Mouse (Mus musculus) intestine, embryonic 15.5 days (tissue): ENCODE data around the gene Adamts20. TPM values are rescaled to one million over a fixed set of nuclear protein-coding genes. Genes with fewer than 3 reads are reported as not detected.

Source experiments
- ATAC-seq: fragments of 200-750 bp; cut with Nextera tagmentation; 2 replicates; pipeline ENCODE4 v1.8.0; 2017; ENCODE audit warnings: moderate TSS enrichment, moderate library complexity
- H3K27ac ChIP-seq: fragments of 300-500 bp; sonication (generic); 2 replicates; pipeline ENCODE4 v1.5.1; 2015; ENCODE audit warnings: mild to moderate bottlenecking, inconsistent platforms
- H3K27me3 ChIP-seq: fragments of 300-500 bp; sonication (generic); replicated peaks from 2 replicates; pipeline ENCODE4 v1.6.1; 2015; ENCODE audit warnings: inconsistent platforms
- H3K36me3 ChIP-seq: fragments of 300-500 bp; sonication (generic); 2 replicates; pipeline ENCODE4 v1.6.1; 2015; ENCODE audit warnings: inconsistent platforms
- H3K4me1 ChIP-seq: fragments of 300-500 bp; sonication (generic); replicated peaks from 2 replicates; pipeline ENCODE4 v1.6.1; 2015; ENCODE audit warnings: inconsistent platforms
- H3K4me2 ChIP-seq: fragments of 300-500 bp; sonication (generic); replicated peaks from 2 replicates; pipeline ENCODE4 v1.6.1; 2015; ENCODE audit warnings: mild to moderate bottlenecking, inconsistent platforms
- H3K4me3 ChIP-seq: fragments of 300-500 bp; sonication (generic); replicated peaks from 2 replicates; pipeline ENCODE4 v1.5.1; 2015; ENCODE audit warnings: inconsistent platforms
- H3K9ac ChIP-seq: fragments of 300-500 bp; sonication (generic); 2 replicates; pipeline ENCODE4 v1.6.1; 2015; ENCODE audit warnings: inconsistent platforms
- H3K9me3 ChIP-seq: fragments of 300-500 bp; sonication (generic); 2 replicates; pipeline ENCODE4 v1.6.1; 2016; ENCODE audit warnings: inconsistent platforms
- WGBS: fragments of 180-500 bp; shearing (Covaris S2); methylation state at CpG from one replicate; pipeline ENCODE4 v1.1.7; 2015; 5-methylcytosine and 5-hydroxymethylcytosine counted together
- polyA plus RNA-seq: library from polyadenylated mRNA; unstranded; fragments of >200 nt; fragmentation: Nextera tagmentation; extraction: Ambion mirVana; gene quantifications from 2 replicates; pipeline ENCODE4 v1.2.1, GENCODE M21; 2015

The Adamts20 gene
- polyA plus RNA-seq, 1 experiment from 2014 or later: 2.2 TPM

DNA sequence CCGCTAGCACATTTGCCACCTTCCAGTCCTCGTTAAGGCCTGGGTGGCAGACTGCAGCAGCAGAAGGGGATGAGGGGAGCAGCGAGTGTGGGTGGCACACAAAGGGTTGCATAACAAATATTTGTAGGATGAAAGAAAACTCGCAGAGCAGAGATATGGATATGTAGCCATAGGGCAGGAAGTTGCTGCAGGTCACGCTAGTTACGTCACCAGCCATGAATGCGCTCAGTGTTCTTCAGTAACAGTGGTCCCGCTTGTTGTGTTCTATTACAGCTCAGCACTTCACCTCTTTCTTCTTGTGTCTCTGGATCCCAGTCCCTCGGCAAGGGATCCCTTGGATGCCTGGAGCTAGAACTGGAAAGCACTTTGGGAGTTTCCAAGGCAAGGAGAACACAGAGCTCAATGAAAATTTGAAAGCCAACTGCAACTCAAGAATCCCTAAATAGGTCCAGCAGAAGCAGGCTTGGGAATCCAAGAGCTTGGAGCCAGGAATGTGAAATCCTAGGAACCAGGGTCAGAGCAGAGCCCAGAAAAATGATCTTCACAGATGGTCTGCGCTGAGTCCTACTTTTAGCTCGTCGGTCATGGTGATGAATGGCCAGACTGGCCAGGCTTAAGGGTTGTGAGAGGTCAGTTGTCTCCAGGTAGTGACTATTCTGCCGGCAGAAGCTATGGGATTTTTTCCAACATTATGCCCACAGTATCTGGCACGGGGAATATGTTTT, 34.4 kb downstream of the Adamts20 start:
- Histone ChIP-seq H3K27me3 (no peaks in the 10 kb centered on the region), H3K36me3 (no peaks in the 10 kb centered on the region), H3K9ac (no peak overlapping the region), H3K4me3 (no peak overlapping the region), H3K9me3 (no peaks in the 10 kb centered on the region), H3K27ac (no peak overlapping the region), H3K4me2 (no peak overlapping the region), H3K4me1 (no peaks in the 10 kb centered on the region)
- 69% methylated on average over 14 of the region's 14 CpGs for WGBS
- no peak for ATAC-seq

DNA sequence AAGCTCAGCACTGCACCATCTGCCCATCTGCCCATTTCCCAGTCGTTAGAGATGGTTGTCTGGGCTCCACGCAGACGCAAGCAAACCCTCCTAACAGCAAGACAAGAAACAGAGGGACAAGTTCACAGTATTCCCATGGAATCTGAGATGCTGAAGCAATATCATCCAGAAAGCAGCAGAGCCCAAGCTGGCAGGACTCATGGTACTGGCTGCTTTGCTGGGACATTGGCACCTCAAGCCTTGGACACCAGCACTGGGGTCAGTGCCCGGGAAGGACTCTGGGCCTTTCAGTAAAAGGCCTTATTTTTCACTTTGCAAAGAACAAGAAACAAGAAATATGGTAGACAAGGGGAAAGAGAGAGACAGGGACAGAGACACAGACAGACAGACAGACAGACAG, 36.5 kb downstream of the Adamts20 start:
- H3K4me2 ChIP-seq: no peak overlapping the region
- H3K9me3 ChIP-seq: no peaks in the 10 kb centered on the region
- H3K9ac ChIP-seq: no peak overlapping the region
- H3K27me3 ChIP-seq: no peaks in the 10 kb centered on the region
- ATAC-seq: no peak
- no peaks in the 10 kb centered on the region for H3K4me1 ChIP-seq
- WGBS: 85% methylated on average over 4 of the region's 4 CpGs
- H3K4me3 ChIP-seq: no peak overlapping the region
- H3K36me3 ChIP-seq: no peaks in the 10 kb centered on the region
- H3K27ac ChIP-seq: no peak overlapping the region

DNA sequence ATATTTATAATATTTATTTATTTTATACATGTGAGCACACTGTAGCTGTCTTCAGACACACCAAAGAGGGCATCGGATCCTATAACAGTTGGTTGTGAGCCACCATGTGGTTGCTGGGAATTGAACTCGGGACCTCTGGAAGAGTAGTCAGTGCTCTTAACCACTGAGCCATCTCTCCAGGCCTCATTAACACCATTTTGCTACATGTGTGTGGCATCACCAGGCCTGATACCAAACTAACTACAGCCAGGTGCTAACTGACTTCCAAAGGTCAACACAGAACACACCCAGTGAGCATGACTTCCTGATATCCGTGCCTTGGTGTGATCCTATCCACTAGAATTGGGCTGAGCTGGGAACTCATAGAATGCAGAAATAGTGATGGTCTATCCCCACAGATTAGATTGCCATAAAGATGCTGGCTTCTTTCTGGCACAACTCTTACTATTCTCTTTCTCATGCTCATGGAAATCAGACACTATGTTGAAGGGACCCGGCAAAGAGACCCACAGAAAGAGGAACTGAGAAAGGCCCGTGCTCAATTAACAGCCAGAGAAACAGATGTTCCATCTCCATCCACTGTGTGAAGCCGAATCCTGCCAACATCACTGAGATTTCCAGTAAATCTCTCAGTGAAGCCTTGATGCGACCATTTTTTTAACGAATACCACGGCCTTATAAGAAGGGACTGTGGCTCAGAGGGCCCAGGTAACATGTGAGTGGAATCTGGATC, 37.6 kb downstream of the Adamts20 start:
- Histone ChIP-seq H3K27me3 (no peaks in the 10 kb centered on the region), H3K4me1 (no peaks in the 10 kb centered on the region), H3K36me3 (no peaks in the 10 kb centered on the region), H3K4me3 (no peak overlapping the region), H3K27ac (no peak overlapping the region), H3K4me2 (no peak overlapping the region), H3K9me3 (no peaks in the 10 kb centered on the region), H3K9ac (no peak overlapping the region)
- ATAC-seq: no peak
- 78% methylated on average over 9 of the region's 9 CpGs for WGBS

DNA sequence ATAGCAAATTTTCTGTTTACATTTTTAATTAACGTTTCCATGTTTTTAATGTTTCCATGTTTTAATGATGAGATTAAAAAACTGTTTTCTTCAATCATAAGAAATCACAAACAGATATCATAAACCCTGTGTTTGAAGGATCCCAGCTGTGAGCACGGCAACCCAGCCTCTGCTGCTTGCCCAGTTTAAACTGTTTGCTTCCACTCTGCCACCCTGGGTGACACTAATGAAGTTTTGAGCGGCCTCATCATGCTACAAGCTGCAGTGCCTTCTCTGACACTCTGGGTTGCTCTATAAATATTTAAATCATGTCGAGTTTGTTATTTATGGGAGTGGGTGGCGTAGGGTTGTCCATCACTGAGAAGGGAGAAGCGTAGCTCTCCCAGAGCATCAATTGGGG, 44.7 kb downstream of the Adamts20 start:
- Histone ChIP-seq H3K36me3 (no peaks in the 10 kb centered on the region), H3K4me1 (no peaks in the 10 kb centered on the region), H3K4me3 (no peak overlapping the region), H3K27me3 (no peaks in the 10 kb centered on the region), H3K9ac (no peak overlapping the region), H3K27ac (no peak overlapping the region), H3K4me2 (no peak overlapping the region), H3K9me3 (no peaks in the 10 kb centered on the region)
- 35% methylated on average over 6 of the region's 6 CpGs for WGBS
- ATAC-seq: no peak

DNA sequence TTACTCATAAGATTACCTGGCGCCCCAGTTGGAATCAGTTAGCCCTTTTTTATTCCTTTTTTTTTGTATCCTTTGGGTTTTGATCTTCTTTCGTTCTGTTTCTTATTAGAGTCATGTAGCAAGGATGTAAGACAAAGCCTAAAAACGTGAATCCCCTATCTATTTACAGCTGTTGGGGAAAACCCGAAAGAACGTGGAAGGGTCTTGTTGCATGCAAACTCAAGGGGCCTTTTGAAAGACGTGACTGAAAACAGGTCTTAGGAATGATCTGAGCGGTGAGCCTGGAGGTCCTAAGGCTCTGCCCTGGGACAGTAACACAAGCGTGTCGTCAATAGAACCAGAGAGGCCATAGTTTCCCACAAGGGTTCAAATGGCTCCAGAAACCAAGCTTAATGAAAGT, 46.1 kb downstream of the Adamts20 start:
- WGBS: 94% methylated on average over 9 of the region's 9 CpGs
- Histone ChIP-seq H3K9ac (no peak overlapping the region), H3K4me3 (no peak overlapping the region), H3K27me3 (no peaks in the 10 kb centered on the region), H3K4me2 (no peak overlapping the region), H3K27ac (no peak overlapping the region), H3K4me1 (no peaks in the 10 kb centered on the region), H3K36me3 (no peaks in the 10 kb centered on the region), H3K9me3 (no peaks in the 10 kb centered on the region)
- ATAC-seq: no peak

DNA sequence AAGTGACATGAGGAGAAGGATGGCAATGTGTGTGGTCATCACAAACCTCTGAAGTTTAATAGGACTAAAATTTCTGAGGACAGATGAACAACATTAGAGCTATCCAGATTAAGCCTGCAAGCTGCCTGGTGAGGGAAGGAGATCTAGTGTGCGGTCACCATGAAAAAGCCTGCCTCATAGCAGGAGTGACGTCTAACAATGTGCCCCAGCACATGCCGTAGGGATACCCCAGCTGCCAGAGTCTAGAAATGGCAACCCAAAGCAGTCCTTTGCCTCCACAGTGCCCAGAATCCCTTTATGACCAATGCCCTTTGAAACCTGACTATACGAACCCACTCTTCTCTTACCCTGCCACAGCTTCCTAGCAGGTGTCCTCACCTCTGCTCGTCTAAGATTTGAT, 46.8 kb downstream of the Adamts20 start:
- Histone ChIP-seq H3K4me1 (no peaks in the 10 kb centered on the region), H3K9ac (no peak overlapping the region), H3K9me3 (no peaks in the 10 kb centered on the region), H3K4me3 (no peak overlapping the region), H3K27ac (no peak overlapping the region), H3K27me3 (no peaks in the 10 kb centered on the region), H3K36me3 (no peaks in the 10 kb centered on the region), H3K4me2 (no peak overlapping the region)
- 89% methylated on average over 5 of the region's 5 CpGs for WGBS
- no peak for ATAC-seq

DNA sequence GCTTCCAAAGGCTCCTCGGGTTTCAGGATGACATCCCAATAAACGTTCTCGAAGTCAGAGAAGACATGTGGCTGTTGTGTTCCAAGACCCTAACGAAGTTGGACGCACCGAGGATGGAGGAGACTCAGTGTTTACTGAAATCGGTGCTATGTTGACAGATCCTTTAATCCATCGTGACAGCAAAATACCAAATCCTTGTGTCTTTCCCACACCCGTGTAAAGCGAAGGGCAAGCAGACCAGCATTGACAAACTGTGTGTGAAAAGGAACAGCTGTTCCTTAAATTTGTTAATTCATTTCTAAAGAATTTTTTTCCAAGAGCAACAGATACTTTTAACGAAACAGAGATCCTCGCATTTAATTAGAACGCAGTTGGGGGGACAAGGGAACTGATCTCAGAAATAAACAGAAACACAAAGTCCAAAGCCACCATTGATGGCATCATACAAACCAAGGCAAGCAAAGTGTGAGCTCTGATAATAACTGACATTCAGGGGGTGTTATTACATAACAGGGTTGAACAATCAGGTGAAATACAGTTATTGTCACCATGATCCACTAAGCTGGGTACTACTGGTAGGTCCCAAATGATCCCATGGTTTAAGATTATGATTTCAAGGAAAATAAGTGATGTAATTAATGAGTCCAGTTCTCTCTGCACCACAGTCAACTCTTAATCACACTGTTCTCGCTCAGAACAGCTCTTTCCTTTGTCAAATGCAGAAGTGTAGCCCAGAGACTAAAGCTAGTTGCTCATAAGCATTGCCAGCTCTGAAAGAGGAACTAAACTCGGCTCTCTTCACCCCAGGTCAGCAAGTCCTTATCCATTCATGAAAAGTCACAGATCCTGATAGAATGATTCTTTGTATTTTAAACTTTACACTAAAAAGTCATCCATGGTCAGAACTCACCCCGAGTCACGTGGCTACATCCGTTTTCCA, 47.7 kb downstream of the Adamts20 start:
- ATAC-seq: no peak
- Histone ChIP-seq H3K4me3 (no peak overlapping the region), H3K27ac (no peak overlapping the region), H3K4me2 (no peak overlapping the region), H3K36me3 (no peaks in the 10 kb centered on the region), H3K9me3 (no peaks in the 10 kb centered on the region), H3K9ac (no peak overlapping the region), H3K27me3 (no peaks in the 10 kb centered on the region), H3K4me1 (no peaks in the 10 kb centered on the region)
- 67% methylated on average over 18 of the region's 18 CpGs for WGBS

DNA sequence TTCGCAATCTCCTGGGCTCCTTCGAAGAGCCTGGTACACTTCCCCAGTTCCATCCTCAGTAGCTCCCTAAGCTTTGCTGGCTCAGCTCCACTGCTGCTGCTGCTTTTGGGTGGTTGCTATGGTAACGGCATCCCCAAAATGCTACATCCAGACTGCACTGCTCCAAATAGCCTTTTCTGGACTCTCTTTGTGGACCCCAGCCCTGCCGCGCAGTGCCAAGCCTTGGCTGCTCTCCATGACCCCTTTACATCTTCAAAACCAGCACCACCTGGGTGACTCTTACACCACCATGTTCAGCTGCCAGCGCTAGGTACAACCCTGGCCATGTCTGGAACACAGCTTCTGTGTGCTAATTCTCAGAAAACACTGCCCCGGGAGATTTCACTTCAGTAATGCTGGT, 55.4 kb downstream of the Adamts20 start:
- Histone ChIP-seq H3K4me2 (no peak overlapping the region), H3K4me3 (no peak overlapping the region), H3K4me1 (no peaks in the 10 kb centered on the region), H3K27ac (no peak overlapping the region), H3K27me3 (no peaks in the 10 kb centered on the region), H3K9ac (no peak overlapping the region), H3K9me3 (no peaks in the 10 kb centered on the region), H3K36me3 (no peaks in the 10 kb centered on the region)
- 89% methylated on average over 7 of the region's 7 CpGs for WGBS
- no peak for ATAC-seq

DNA sequence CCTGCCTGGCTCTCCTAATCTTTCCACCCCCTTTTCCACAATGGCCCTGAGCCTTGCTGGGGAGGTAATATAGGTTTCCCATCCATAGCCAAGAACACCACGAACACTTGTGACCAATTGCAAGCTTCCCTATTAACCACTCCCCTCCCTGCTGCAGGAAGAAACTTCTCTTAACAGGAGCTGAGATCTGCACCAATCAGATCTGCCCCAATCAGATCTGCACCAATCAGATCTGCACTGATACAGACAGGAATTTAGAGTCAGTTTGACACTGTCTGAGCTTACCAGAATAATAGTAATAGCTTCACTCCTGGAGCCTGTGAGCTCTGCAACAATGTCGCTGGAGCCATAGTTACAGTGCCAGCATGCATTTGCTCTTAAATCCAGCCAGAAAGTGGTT, 58.9 kb downstream of the Adamts20 start:
- Histone ChIP-seq H3K4me1 (peaks cover 11% of the 10 kb centered on the region; the same call in 1 of the 2 replicates), H3K4me3 (no peak overlapping the region), H3K9me3 (no peaks in the 10 kb centered on the region), H3K36me3 (no peaks in the 10 kb centered on the region), H3K27me3 (peaks cover 12% of the 10 kb centered on the region), H3K9ac (no peak overlapping the region), H3K4me2 (no peak overlapping the region), H3K27ac (no peak overlapping the region)
- ATAC-seq: no peak
- WGBS: 34% methylated on average over 2 of the region's 2 CpGs

DNA sequence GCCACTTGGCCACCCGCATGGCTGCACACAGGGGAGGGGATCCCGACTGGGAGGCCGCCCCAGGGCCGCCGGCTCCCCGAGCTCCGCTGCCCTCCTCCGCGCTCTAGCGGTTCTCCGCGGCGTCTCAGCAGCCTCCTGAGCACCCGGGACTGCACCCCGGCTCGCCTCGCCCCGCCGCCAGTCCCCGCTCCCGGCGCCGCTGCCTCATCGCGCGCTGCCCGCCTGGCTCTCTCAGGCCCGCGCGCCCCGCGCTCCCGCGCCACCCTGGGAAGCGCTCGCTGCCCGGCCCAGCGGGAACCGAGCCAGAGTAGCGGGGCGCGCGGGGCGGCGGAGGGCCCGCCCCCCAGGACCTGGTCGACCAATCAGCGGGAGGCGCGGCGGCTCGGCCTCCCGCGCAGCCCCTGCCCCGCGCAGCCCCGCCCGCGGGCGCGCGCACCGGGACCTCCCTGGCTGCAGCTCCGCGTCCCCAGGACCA, 61.1 kb downstream of the Adamts20 start:
- under 1% methylated on average over 52 of the region's 65 CpGs for WGBS
- Histone ChIP-seq H3K9me3 (no peaks in the 10 kb centered on the region), H3K9ac (peak overlapping the region; percentile 58), H3K27me3 (peaks cover 12% of the 10 kb centered on the region), H3K4me2 (peak overlapping the region; percentile 94), H3K4me3 (peak overlapping the region; percentile 59), H3K36me3 (no peaks in the 10 kb centered on the region), H3K27ac (no peak overlapping the region; the same call in 1 of the 2 replicates), H3K4me1 (peaks cover 11% of the 10 kb centered on the region; the same call in 1 of the 2 replicates)
- peak; percentile 98 for ATAC-seq

DNA sequence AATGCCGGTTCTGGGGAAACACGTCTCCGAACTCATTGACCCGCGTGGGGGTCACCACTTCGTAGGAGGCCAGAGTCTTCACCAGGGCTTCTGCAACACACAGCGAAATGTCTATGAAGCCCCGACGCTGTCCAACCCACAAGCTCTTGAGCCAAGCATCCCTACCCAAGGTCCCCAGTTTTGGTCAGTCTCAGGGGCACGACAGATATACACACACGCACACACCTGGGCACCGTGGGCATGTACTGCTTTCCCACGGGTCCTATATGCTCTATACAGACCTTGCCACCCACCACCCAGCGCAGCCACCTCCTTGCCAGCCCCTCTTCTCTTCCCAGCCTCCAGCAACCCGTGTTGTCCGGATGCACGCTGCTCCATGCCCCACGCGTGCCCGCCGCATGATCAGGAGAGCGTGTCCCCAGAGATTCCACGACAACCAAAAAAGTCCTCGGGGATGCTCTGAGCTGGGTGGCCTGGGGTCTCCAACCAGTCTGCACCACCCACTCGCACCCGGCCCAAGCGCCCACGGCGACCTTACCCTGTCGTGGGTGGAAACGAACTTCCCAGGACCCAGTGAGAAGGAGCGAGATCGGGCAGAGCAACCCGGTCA, 61.7 kb downstream of the Adamts20 start:
- Histone ChIP-seq H3K27me3 (peaks cover 12% of the 10 kb centered on the region), H3K4me3 (peak overlapping the region; percentile 59), H3K4me2 (peak overlapping the region; percentile 94), H3K9ac (peak overlapping the region; percentile 58), H3K36me3 (no peaks in the 10 kb centered on the region), H3K27ac (no peak overlapping the region; the same call in 1 of the 2 replicates), H3K9me3 (no peaks in the 10 kb centered on the region), H3K4me1 (peaks cover 11% of the 10 kb centered on the region; the same call in 1 of the 2 replicates)
- peak; percentile 19; the same call in 1 of the 2 replicates for ATAC-seq
- 2% methylated on average over 34 of the region's 34 CpGs for WGBS
